Mouse (Mus musculus) adrenal gland (tissue): Measurements from ENCODE around the gene Mprip.
"Not testable (repeated sequence)": the region's sequence is repeated elsewhere in the genome, so short reads cannot be mapped to it uniquely, and the experiment has no call there.

Experiments used
- intact Hi-C: fragments of 180-260 bp; cut with DNase I; formaldehyde crosslinking; loops from one replicate; pipeline ENCODE4 v1.15.1; 2025

Gene Mprip

GRCm38 (mm10) chr11:59707481-59707880, 46.4 kb downstream of the Mprip start:
- intact Hi-C loops: no loop called here

- intact Hi-C loops: no loop called here
Measured at GRCm38 (mm10) chr11:59707931-59708611, 47.0 kb downstream of the Mprip start.

GRCm38 (mm10) chr11:59715424-59715840, 54.3 kb downstream of the Mprip start:
- intact Hi-C loops: loop anchor here (5.0 kb wide), 1 partner anchor 53 kb away; the partner anchor contains the start of gene Mprip

- intact Hi-C loops: loop anchor here (5.0 kb wide), 1 partner anchor 56 kb away; the partner anchor contains the start of gene Mprip
Measured at GRCm38 (mm10) chr11:59717801-59718291, 56.7 kb downstream of the Mprip start.

- intact Hi-C loops: loop anchor here (5.0 kb wide), 1 partner anchor 57 kb away; the partner anchor contains the start of gene Mprip
Measured at GRCm38 (mm10) chr11:59719185-59719584, 58.1 kb downstream of the Mprip start.

GRCm38 (mm10) chr11:59721385-59721784, 60.3 kb downstream of the Mprip start:
- intact Hi-C loops: no loop called here

GRCm38 (mm10) chr11:59727204-59727603, 66.1 kb downstream of the Mprip start:
- intact Hi-C loops: no loop called here

GRCm38 (mm10) chr11:59731821-59732220, 70.7 kb downstream of the Mprip start:
- intact Hi-C loops: loop anchor here (5.0 kb wide), 1 partner anchor 100 kb away; no protein-coding TSS in a partner anchor

- intact Hi-C loops: loop anchor here (5.0 kb wide), 1 partner anchor 100 kb away; no protein-coding TSS in a partner anchor
Measured at GRCm38 (mm10) chr11:59732407-59733066, 71.4 kb downstream of the Mprip start.

GRCm38 (mm10) chr11:59733600-59733999, 72.5 kb downstream of the Mprip start:
- intact Hi-C loops: loop anchor here (5.0 kb wide), 1 partner anchor 101 kb away; no protein-coding TSS in a partner anchor

- intact Hi-C loops: loop anchor here (5.0 kb wide), 1 partner anchor 102 kb away; no protein-coding TSS in a partner anchor
Measured at GRCm38 (mm10) chr11:59734335-59734734, 73.2 kb downstream of the Mprip start.

GRCm38 (mm10) chr11:59735938-59736337, 74.8 kb downstream of the Mprip start:
- intact Hi-C loops: not testable (repeated sequence)

- intact Hi-C loops: no loop called here
Measured at GRCm38 (mm10) chr11:59737250-59737649, 76.1 kb downstream of the Mprip start.

GRCm38 (mm10) chr11:59739996-59740395, 78.9 kb downstream of the Mprip start:
- intact Hi-C loops: loop anchor here (10.0 kb wide), 1 partner anchor 215 kb away; the partner anchor contains the start of gene Zkscan17

- intact Hi-C loops: loop anchor here (10.0 kb wide), 1 partner anchor 217 kb away; the partner anchor contains the start of gene Zkscan17
Measured at GRCm38 (mm10) chr11:59741915-59742314, 80.8 kb downstream of the Mprip start.

- intact Hi-C loops: loop anchor here (10.0 kb wide), 1 partner anchor 219 kb away; the partner anchor contains the start of gene Zkscan17
Measured at GRCm38 (mm10) chr11:59743307-59743706, 82.2 kb downstream of the Mprip start.

GRCm38 (mm10) chr11:59743712-59744111, 82.6 kb downstream of the Mprip start:
- intact Hi-C loops: loop anchor here (10.0 kb wide), 1 partner anchor 219 kb away; the partner anchor contains the start of gene Zkscan17

GRCm38 (mm10) chr11:59744374-59744773, 83.3 kb downstream of the Mprip start:
- intact Hi-C loops: loop anchor here (10.0 kb wide), 1 partner anchor 220 kb away; the partner anchor contains the start of gene Zkscan17

GRCm38 (mm10) chr11:59745851-59746250, 84.7 kb downstream of the Mprip start:
- intact Hi-C loops: loop anchor here (5.0 to 10.0 kb wide), 2 partner anchors 109 to 221 kb away; partner anchors contain the start of gene Zkscan17

GRCm38 (mm10) chr11:59746614-59747013, 85.5 kb downstream of the Mprip start:
- intact Hi-C loops: loop anchor here (5.0 to 10.0 kb wide), 2 partner anchors 109 to 222 kb away; partner anchors contain the start of gene Zkscan17

- intact Hi-C loops: loop anchor here (5.0 to 10.0 kb wide), 2 partner anchors 112 to 224 kb away; partner anchors contain the start of gene Zkscan17
Measured at GRCm38 (mm10) chr11:59749050-59749449, 87.9 kb downstream of the Mprip start.
